Mouse (Mus musculus) layer of hippocampus, adult 2 months (tissue): ENCODE results near the gene A530084C06Rik. TPM values are rescaled to one million over a fixed set of nuclear protein-coding genes. Genes with fewer than 3 reads are reported as not detected.

Experiments
- DNase-seq, 2 experiments: peaks; one replicate each; pipeline ENCODE4 v3.0.0; 2022; ENCODE audit warnings: low spot score in 2 of 2
- H3K27ac ChIP-seq: fragments of 200-600 bp; 2 replicates; pipeline ENCODE4 v1.8.1; 2022
- H3K4me3 ChIP-seq: fragments of 200-600 bp; 2 replicates; pipeline ENCODE4 v1.8.1; 2022; ENCODE audit warnings: mild to moderate bottlenecking
- CTCF ChIP-seq: fragments of 200-600 bp; conservative IDR thresholded peaks from 2 replicates; pipeline ENCODE4 v1.8.1; 2022; ENCODE audit warnings: antibody characterized with exemption, mild to moderate bottlenecking, moderate library complexity
- long read RNA-seq, 2 experiments: library from polyadenylated mRNA; stranded (forward); transcript quantifications; one replicate each; pipeline ENCODE4 v2.0.0; 2021; ENCODE audit warnings: borderline mapping rate in 2 of 2
- total RNA-seq, 2 experiments: library from RNA; stranded (reverse); gene quantifications; 2 replicates each; pipeline ENCODE4 v1.2.3; 2021

A530084C06Rik gene
- total RNA-seq, result under 1 TPM; 0.67 to 0.71 TPM
- long read RNA-seq, experiment 1, partial matches to known transcripts, result 0 of 2 reads
- long read RNA-seq, experiment 1, other reads (novel, unspliced or antisense), result 0 of 2 reads
- long read RNA-seq, experiment 2, result 0 reads

DNA sequence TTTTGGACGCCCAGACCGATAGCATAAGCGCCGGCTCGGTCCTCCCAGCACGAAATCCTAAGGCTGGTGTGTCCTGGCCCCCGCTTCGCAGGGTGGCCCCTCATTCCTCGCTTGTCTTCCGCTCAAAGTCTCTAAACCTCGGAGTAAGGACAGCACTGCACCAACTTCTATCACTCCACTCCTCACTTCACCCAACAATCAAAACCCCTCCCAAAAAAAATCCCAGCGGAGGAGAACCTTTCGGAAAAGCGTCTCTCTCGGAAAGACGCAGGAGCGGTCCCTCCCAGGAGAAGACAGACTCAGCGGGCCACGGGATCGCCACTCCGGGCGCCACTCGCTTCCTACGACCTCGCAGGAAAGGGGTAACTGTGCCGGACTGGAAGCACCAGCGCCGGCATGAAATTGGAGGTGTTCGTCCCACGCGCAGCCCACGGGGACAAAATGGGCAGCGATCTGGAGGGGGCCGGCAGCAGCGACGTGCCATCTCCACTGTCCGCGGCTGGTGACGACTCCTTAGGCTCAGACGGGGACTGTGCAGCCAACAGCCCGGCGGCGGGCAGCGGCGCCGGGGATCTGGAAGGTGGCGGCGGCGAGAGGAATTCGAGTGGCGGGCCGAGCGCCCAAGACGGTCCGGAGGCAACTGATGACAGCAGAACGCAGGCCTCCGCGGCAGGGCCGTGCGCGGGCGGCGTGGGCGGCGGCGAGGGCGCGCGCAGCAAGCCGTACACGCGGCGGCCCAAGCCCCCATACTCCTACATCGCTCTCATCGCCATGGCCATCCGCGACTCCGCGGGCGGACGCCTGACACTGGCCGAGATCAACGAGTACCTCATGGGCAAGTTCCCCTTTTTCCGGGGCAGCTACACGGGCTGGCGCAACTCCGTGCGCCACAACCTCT is at the start of gene A530084C06Rik:
Gene A530084C06Rik (minus strand): TSS at position 813 of the 898 bp plus-strand sequence.
- DNase-seq, result no peak
- Histone ChIP-seq H3K27ac (peak within 1 kb of the TSS; percentile 80), H3K4me3 (peak within 1 kb of the TSS; percentile 59)
- TF ChIP-seq CTCF, result no peak

DNA sequence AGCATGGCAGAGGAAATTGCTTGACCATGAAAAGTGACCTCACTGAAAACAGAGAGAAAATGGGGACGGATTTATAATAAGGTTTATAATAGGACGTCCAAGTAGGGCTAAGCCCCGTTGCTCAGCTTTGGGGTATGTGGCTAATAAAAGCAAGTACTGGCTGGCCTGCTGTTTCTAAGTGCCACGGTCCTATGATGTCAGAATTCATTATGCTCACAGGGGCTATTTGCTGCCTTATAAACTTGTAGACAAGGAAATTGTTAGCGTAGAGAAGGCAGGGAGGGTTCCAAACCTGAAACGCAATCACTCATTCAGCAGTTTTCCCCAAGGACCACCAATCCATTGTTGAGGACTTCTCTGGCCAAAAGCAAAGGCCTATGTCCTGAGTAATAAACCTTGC is 44.8 kb upstream of the A530084C06Rik start:
- DNase-seq, result no peak
- Histone ChIP-seq H3K27ac (no peak overlapping the region), H3K4me3 (no peak overlapping the region)
- TF ChIP-seq CTCF, result no peak

DNA sequence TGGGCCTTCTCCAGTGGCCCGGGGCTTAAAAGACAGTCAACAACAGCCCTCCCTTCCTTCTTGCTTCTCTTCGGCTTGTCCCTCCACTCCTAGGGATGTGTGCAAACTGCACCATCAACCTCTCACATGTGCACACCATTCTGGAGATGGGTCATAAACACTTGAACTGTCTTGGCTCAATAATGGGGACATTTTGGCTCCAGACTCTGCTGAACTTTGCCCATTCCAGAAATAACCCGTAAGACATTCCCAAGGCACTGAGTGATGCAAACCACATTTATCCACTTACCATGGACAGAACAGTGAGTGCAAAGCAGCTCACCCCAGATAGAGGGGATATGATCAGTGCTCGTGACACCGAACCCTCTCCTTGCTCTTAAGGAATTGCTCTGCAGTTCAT is 40.4 kb upstream of the A530084C06Rik start:
- no peak overlapping the region for H3K27ac ChIP-seq
- TF ChIP-seq CTCF, result no peak
- DNase-seq, result no peak
- H3K4me3 ChIP-seq, result no peak overlapping the region

DNA sequence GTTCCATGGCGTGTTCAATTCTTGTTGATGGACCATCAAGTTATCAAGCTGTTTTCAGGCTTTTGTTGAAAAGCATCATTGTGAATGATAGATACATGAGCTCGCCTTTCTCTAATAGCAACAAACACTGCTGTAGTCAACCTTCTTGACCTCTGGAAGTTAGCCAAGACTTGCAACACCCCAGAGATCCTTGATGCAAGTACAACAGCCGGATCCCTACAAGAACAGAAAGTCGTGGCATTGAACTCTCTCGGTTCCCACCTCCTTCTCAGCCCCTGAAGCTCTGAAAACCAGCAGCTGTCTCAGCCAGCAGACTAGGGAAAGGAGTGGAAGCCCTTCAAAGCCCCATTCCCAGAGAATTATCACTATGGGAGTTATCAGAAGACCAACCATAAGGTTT is 28.2 kb upstream of the A530084C06Rik start:
- Histone ChIP-seq H3K4me3 (no peak overlapping the region), H3K27ac (no peak overlapping the region)
- DNase-seq, result no peak
- no peak for TF ChIP-seq CTCF

DNA sequence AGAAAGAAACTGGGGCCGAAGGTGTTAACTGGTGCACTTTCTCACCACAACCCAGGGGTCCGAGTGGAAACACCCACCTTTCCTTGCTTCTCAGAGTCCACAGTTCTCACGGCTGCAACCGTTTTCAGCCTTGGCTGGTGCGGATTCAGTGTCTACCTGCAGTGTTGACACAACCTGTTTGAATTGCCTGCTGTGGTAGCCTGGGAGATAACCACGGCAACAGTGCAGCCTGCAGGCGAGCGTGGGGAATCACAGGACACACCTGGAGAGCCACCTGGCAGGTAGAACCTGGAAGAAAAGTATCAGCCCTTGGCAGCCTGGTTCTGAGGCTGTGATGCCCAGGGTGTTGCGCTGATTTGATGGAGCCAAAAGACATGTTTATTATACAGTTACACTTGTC is 20.7 kb upstream of the A530084C06Rik start:
- TF ChIP-seq CTCF, result peak; percentile 35
- no peak for DNase-seq
- no peak overlapping the region for H3K4me3 ChIP-seq
- H3K27ac ChIP-seq, result no peak overlapping the region

DNA sequence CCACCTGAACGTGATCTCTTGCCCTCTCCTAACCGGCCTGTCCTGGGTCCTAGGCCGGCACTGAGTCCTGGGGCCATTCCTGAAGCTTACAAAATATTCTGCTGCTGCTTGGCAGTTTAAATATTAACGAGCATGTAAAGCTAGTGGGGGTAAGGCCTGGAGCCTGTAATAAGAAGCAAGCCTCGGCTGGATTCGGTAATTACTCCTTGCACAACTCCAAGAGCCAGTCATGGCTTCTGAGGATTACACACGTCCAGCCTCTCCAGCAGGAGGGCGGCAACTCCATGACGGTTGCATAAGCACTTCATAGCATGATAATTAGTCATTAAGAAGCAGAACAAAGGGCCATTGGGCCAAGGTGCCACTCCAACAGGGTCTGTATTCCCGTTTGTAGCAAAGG is 19.3 kb upstream of the A530084C06Rik start:
- Histone ChIP-seq H3K27ac (no peak overlapping the region), H3K4me3 (no peak overlapping the region)
- TF ChIP-seq CTCF, result no peak
- DNase-seq, result no peak

DNA sequence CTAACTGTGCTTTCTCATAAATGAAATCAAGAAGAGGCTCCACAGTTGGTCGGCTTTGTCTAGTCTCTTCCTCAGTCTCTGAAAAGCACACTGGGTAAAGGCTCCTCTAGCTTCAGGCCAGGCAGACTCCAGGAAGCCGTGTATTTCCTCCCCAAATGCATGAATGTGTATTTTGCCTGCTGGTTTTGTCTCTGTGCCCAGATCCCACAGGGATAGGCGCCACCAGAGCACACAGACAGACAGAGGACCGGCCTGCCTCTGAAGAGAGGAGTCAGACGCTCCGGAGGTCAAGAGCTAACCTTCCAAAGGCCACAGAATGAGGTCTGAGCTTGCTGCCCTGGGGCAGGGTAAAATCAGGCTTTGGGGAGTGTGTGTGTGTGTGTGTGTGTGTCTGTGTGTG is 18.4 kb upstream of the A530084C06Rik start:
- TF ChIP-seq CTCF, result no peak
- H3K27ac ChIP-seq, result no peak overlapping the region
- DNase-seq, result no peak
- no peak overlapping the region for H3K4me3 ChIP-seq

DNA sequence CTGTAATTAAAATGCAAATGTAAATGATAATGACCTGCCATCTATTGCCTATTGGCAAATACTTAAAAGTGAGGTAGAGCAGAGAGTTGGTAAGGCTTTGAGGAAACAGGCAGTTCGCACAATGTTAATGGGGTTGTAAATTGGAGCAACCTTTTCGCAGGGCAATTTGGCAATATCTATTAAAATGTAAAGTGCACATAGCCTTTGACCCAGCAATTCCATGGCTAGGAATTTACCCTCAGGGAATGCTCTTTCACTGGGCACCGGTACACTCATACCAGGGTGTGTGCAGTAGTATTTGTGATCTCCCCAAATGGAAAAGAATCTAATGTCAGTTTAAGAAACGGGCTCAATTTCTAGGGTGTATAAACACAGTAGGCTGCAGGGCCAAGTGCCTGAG is 17.6 kb upstream of the A530084C06Rik start:
- no peak overlapping the region for H3K27ac ChIP-seq
- H3K4me3 ChIP-seq, result no peak overlapping the region
- no peak for TF ChIP-seq CTCF
- DNase-seq, result no peak

DNA sequence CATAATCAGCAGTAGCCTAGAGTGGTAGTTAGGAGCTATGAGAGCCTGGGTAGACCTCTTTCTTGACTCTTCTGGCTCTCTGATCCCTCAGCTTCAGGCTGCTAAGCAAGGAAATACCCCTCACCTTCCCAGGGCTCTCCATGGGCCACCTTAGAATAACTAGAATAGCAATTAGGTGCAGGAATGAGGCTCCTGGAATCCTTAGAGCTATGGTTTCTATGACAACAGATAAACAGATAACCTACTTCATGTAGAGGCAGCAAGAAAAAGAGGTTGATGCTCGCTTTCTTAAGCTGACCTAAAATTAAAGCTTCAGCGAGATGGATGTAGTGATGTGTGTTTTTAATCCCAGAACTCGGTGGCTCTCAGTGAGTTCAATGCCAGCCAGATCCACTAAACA is 15.5 kb upstream of the A530084C06Rik start:
- DNase-seq, result no peak
- Histone ChIP-seq H3K27ac (no peak overlapping the region), H3K4me3 (no peak overlapping the region)
- no peak for TF ChIP-seq CTCF

DNA sequence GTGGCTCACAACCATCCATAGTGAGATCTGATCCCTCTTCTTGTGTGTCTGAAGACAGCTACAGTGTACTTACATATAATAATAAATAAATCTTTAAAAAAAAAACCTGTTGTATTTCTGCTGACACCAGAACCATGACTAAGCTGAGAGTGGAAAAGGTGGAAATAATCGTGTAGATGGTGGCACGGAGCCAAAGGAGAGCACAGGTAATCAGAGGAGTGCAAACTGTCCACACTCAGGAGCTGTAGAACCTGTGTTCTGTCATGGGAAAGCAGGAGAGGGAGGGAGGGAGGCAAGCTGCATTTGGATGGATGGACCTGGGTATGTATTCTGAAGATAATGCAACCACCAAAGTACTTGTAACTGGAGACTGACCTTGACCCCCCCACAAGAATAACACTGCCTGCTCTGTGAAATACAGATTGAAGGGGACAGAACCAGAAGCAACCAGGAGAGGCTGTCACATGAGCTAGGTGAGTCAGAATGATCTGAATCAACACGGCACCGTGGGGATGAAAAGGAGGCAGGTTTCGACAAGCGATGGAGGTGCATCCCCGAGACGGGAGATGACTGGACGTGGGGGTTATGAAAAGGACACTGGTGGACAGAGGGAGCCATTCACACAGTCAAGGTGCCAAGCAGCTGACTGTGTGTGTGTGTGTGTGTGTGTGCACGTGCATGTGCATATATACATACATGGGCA is 13.8 kb upstream of the A530084C06Rik start:
- no peak for TF ChIP-seq CTCF
- no peak overlapping the region for H3K4me3 ChIP-seq
- DNase-seq, result no peak

DNA sequence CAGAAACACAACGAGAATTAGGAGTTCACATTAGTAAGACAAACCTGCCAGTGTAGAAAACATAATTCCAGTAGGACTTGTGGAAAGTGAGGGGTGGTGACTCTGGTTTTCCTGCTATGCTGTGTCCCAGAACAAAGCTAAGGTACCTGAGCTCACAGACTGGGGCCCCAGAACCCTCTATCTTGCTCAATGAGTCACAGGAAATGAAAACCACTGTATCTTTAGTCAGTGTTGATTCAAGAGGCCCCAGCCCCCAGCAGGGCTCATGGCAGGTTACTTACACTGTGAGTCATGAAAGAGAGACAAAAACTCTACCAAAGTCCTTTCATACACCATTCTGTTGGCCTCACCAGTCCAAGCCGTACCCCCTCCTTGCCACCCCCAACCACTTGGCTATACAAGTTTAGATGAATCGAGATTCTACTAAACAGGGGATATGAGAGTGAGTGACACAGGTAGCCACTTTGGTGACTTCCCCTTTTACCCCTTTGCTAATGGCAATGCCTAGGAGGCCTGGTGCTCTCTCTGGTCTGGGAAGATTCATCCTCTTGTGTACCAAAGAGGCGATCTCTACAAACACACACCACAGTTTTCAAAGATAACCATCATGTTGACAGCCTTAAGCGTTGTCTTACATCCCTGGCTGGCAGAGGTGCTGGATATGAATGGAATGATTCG is 8.6 kb upstream of the A530084C06Rik start:
- no peak for TF ChIP-seq CTCF
- no peak overlapping the region for H3K27ac ChIP-seq
- no peak for DNase-seq
- H3K4me3 ChIP-seq, result no peak overlapping the region

More for the DNA sequence above, 13.8 kb upstream of the A530084C06Rik start:
- no peak overlapping the region for H3K27ac ChIP-seq

DNA sequence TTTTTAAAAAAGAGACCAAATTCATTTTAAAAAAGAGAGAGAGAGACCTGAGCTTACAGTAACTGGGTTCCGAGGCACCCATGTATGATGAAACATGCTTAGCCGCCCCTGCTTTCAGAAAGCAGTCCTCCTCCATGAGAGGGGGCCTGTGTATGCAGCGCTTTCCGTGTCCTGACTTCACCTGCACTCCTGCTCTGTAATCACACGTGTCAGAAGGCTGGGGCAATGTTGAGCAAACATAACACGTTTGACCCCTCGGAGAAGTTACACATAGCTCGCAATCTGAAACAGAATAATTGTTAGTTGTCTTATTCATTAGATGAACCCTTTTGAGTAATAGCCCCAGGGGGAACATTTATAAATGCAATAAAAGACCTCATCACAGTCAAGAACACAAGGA is 8.0 kb upstream of the A530084C06Rik start:
- Histone ChIP-seq H3K27ac (no peak overlapping the region), H3K4me3 (no peak overlapping the region)
- TF ChIP-seq CTCF, result no peak
- DNase-seq, result no peak

DNA sequence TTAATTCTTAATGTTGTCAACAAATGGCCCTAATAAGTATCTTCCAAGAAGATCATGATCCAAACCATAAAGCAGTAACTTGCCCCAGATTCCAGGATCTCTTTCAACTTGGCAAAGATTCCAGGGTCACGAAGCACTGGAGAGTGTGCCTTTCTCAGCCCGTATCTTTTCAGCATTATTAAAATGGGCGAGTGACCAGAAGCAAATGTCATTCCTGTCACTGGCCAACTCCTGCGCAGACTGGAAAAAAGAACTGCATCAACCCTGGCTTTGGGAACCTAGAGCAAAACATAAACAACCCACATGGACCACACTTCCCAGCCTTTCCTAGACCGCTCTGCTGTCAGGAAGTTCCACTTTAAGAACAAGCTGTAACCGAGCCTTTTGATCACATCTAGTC is 5.3 kb upstream of the A530084C06Rik start:
- Histone ChIP-seq H3K4me3 (no peak overlapping the region), H3K27ac (no peak overlapping the region)
- DNase-seq, result no peak
- no peak for TF ChIP-seq CTCF
